Mouse (Mus musculus): ENCODE results near the gene Srp72. TPM values are rescaled to one million over a fixed set of nuclear protein-coding genes. Genes with fewer than 3 reads are reported as not detected.

The Srp72 gene
- 81.4 and 83.4 TPM in 2 replicates for polyA plus RNA-seq (2012; rRNA removed)

GRCm38 (mm10) chr5:76974554-76975285, at the start of gene Srp72:
Gene Srp72 (plus strand): TSS chr5:76974683.

GRCm38 (mm10) chr5:76951106-76952027, 23.1 kb upstream of the Srp72 start, which contains the start of the genes Paics and Ppat:
Gene Paics (plus strand): TSS chr5:76951307.
Gene Ppat (minus strand): TSS chr5:76951578.

DNA sequence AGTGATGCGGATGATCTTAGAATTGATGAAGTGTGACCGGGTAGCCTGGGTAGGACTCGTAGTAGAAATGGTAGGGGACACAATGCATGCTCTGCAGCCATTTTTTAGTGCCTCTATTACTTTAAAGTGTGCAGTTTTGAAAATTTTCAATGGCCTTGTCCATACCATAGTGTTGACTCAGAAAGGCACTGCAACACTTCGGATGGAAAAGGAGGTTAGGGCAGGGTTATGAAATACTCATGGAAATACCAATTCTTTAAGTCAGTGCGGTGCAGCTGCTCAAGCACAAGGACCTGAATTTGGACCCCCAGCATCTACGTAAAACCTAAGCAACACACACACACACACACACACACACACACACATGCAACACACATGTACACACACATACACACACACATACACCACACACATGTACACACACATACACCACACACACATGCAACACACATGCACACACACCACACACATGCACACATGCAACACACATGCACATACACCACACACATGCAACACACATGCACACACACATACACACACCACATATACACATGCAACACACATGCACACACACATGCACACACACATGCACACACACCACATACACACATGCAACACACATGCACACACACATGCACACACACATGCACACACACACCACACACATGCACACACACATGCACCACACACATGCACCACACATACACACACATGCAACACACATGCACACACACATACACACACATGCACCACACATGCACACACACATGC, 29.8 kb downstream of the Srp72 start, which contains the start of gene Arl9:
TSS of gene Arl9 (plus strand) at position 5 of the 771 bp plus-strand sequence.

GRCm38 (mm10) chr5:77015544-77016482, 41.3 kb downstream of the Srp72 start, which contains the start of gene Thegl:
Gene Thegl (plus strand): TSS chr5:77016023.

Other genes with a start within 250 kb of the Srp72 start
- 31.3 and 31.9 TPM in 2 replicates for gene Aasdh, start 69.2 kb upstream of the Srp72 start, polyA plus RNA-seq (2012; rRNA removed)
- 104 and 137 TPM in 2 replicates for gene Paics, start 23.4 kb upstream of the Srp72 start, polyA plus RNA-seq (2012; rRNA removed)
- gene Ppat, start 23.1 kb upstream of the Srp72 start, polyA plus RNA-seq (2012; rRNA removed), result 9.7 and 11.5 TPM in 2 replicates
- 0.41 and 0.55 TPM in 2 replicates for gene Arl9, start 29.4 kb downstream of the Srp72 start, polyA plus RNA-seq (2012; rRNA removed)
- gene Thegl, start 41.3 kb downstream of the Srp72 start, polyA plus RNA-seq (2012; rRNA removed), result 0.30 and 0.32 TPM in 2 replicates
- 23.2 and 29.0 TPM in 2 replicates for gene Hopx, start 140.4 kb downstream of the Srp72 start, polyA plus RNA-seq (2012; rRNA removed)
- gene Spink2, start 236.8 kb downstream of the Srp72 start, polyA plus RNA-seq (2012; rRNA removed), result 0.61 and 0.72 TPM in 2 replicates

Measured in central nervous system, embryonic 14 days (tissue).